Mouse (Mus musculus) kidney, adult 2 months (tissue): ENCODE measurements around the gene Pxylp1.

Source experiments
- CTCF ChIP-seq: fragments of 200-500 bp; conservative IDR thresholded peaks from 2 replicates; pipeline ENCODE4 v1.5.1; 2011; ENCODE audit warnings: low read depth, mild to moderate bottlenecking, control low read depth, low read length, moderate library complexity, mixed read lengths; ENCODE audit not compliant: insufficient read depth, insufficient read length
- POLR2A ChIP-seq: fragments of 200-500 bp; IDR thresholded peaks from one replicate; pipeline ENCODE4 v1.6.1; 2011; ENCODE audit warnings: low read depth, low read length, control low read depth

DNA sequence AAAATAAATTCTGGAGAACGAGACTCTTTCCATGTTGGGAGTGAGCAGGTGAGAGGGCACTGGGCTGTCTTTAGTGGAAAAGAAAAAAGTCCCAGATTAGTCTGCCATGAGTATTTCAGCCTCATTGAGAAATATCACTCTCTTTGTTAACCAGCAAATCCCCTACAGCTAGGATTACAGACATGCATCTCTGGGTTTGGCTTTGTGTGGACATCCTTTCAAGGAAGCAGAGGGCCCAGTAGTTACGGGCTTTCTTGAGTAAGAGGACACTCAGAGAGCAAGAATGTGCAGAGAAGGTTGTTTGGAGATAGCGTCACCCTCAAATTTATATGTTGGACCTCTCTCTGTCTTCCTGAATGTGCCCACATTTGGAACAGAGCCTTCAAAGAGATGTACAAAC is 102.6 kb downstream of the Pxylp1 start:
- no peak for TF ChIP-seq CTCF
- no peak for TF ChIP-seq POLR2A
